9 mouse cellular contexts compared by ENCODE assay signal in genomic region chr11:44622023-44622731, GRCm38 (mm10). TPM values are rescaled to one million over a fixed set of nuclear protein-coding genes. Genes with fewer than 3 reads are reported as not detected.
DNase-seq lines count a peak whose midpoint lies in the region; ATAC-seq lines count a peak whose summit lies in the region.
"Had no signal": no experiment of that assay in that cellular context is flagged by ENCODE, and none has a peak within 500 bp of the region (broad histone marks: within the 10 kb centered on the region; RNA-seq: fewer than 3 reads in every experiment).

No protein-coding gene starts in this region.

- peaks cover 27% of the 10 kb centered on the region for H3K27me3 ChIP-seq in limb, embryonic 12.5 days

- H3K4me3 ChIP-seq in limb, embryonic 12.5 days (replicated peaks) = peak overlapping the region; percentile 76
- H3K4me3 ChIP-seq: erythroblast, embryonic 14.5 days had no signal

- ATAC-seq in limb, embryonic 12.5 days (ENCODE audit: insufficient number of reproducible peaks, insufficient read depth, low FRiP score, low TSS enrichment, low read depth) = no peak
- no peak for ATAC-seq in erythroid progenitor cell, adult 5-6 weeks (replicated peaks; ENCODE audit: low FRiP score, poor library complexity, severe bottlenecking)

- peaks cover 42% of the 10 kb centered on the region for H3K4me1 ChIP-seq in limb, embryonic 12.5 days (replicated peaks)

- peak overlapping the region; percentile 82 for H3K4me2 ChIP-seq in limb, embryonic 12.5 days

- H3K27ac ChIP-seq in limb, embryonic 12.5 days = peak overlapping the region; percentile 98; the same call in 1 of the 2 replicates

- peak; percentile 53 for DNase-seq in adrenal gland, postnatal 14 days
- no peak for DNase-seq in adrenal gland, adult 8-10 months
- DNase-seq in cerebellum, adult 9-11 months = peak; percentile 59
- peak; percentile 46 for DNase-seq in gastrocnemius, postnatal 25 days
- DNase-seq in left cerebral cortex, adult 18-20 months (ENCODE audit: low spot score in 2 of 2) = no peak
- DNase-seq in left cerebral cortex, postnatal 36 days (ENCODE audit: low spot score in 2 of 2) = no peak

- peaks cover 24% of the 10 kb centered on the region; the same call in 1 of the 2 replicates for H3K36me3 ChIP-seq in limb, embryonic 12.5 days

- H3K9ac ChIP-seq in limb, embryonic 12.5 days (replicated peaks) = 0 out of 2 replicates have a peak overlapping the region, but pooled peaks have one; percentile 96

- intact Hi-C loops in left cerebral cortex, postnatal 36 days (cut with DNase I) = loop anchor here (5.0 kb wide), 1 partner anchor 210 kb away; no protein-coding TSS in a partner anchor

- no peaks in the 10 kb centered on the region for H3K9me3 ChIP-seq in limb, embryonic 12.5 days

- 24% methylated on average over 11 of the region's 11 CpGs for WGBS in limb, embryonic 12.5 days

RNA-seq across cellular contexts. Expression of gene Ebf1, which starts 5.1 kb away (rescaled TPM):
- total RNA-seq in adrenal gland, postnatal 14 days (2021) = 35.5 and 50.8 TPM in 2 replicates
- 10 to 100 TPM; 14.1 to 32.8 (median 23.1) TPM for total RNA-seq in adrenal gland, adult 8-10 months (2022)
- total RNA-seq in gastrocnemius, postnatal 25 days (2021) = 10 to 100 TPM in 1 of 2 experiments, 1 to 10 TPM in 1; 9.3 to 14.0 TPM
- 93.3 and 95.7 TPM in 2 replicates for polyA plus RNA-seq in limb, embryonic 12.5 days (2016; fragmentation: Nextera tagmentation; extraction: Ambion mirVana)
- total RNA-seq in left cerebral cortex, adult 18-20 months (2021) = 1 to 10 TPM; 3.6 to 4.7 TPM
- 16.2 and 21.0 TPM in 2 replicates for total RNA-seq in erythroid progenitor cell, adult 5-6 weeks (2015; ENCODE audit: low replicate concordance)
- total RNA-seq in erythroid progenitor cell, adult 5-6 weeks (2017; ENCODE audit: low replicate concordance) = 3.7 and 7.6 TPM in 2 replicates
- total RNA-seq in left cerebral cortex, postnatal 36 days (2021) = 1 to 10 TPM; 2.9 to 6.1 TPM
- polyA plus RNA-seq: erythroblast, embryonic 14.5 days had no signal

Comparison
In these comparisons a context has a peak if more than half of its experiments do, and no peak if none do; other contexts are left out.
1. DNase-seq: peak in adrenal gland, postnatal 14 days (single experiment), cerebellum, adult 9-11 months (single experiment) and gastrocnemius, postnatal 25 days (single experiment); none in adrenal gland, adult 8-10 months (single experiment), left cerebral cortex, adult 18-20 months (0 of 2) and left cerebral cortex, postnatal 36 days (0 of 2).